Mouse (Mus musculus) lung, adult 10 weeks (tissue): ENCODE results near the gene Neurog3. TPM values are rescaled to one million over a fixed set of nuclear protein-coding genes. Genes with fewer than 3 reads are reported as not detected.

ENCODE experiments used
- polyA plus RNA-seq: library from polyadenylated mRNA; stranded (reverse); fragments of 350-450 nt; fragmentation: Illumina TruSeq; extraction: RNeasy Lipid Tissue Mini Kit (QIAGEN cat#74804); gene quantifications from one replicate; pipeline ENCODE4 v1.2.3, GENCODE M21; 2014; ENCODE audit warnings: low read depth, low replicate concordance; ENCODE audit not compliant: insufficient read depth

The Neurog3 gene
- not detected for polyA plus RNA-seq

DNA sequence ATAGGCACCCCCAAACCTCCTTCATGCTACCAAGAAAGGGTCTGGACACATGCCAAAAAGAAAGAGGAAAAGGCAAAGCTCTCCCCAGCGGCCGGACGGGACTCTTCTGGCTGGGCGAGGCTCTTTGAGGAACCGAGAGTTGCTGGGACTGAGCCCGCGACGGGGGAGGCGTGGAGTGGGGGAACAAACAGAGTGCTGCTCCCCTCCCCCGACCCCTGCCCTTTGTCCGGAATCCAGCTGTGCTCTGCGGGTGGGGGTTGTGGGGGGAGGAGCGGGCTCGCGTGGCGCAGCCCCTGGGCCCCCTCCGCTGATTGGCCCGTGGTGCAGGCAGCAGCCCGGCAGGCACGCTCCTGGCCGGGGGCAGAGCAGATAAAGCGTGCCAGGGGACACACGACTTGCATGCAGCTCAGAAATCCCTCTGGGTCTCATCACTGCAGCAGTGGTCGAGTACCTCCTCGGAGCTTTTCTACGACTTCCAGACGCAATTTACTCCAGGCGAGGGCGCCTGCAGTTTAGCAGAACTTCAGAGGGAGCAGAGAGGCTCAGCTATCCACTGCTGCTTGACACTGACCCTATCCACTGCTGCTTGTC lies at the start of gene Neurog3:
Gene Neurog3 (plus strand): TSS at position 400 of the 591 bp plus-strand sequence.

DNA sequence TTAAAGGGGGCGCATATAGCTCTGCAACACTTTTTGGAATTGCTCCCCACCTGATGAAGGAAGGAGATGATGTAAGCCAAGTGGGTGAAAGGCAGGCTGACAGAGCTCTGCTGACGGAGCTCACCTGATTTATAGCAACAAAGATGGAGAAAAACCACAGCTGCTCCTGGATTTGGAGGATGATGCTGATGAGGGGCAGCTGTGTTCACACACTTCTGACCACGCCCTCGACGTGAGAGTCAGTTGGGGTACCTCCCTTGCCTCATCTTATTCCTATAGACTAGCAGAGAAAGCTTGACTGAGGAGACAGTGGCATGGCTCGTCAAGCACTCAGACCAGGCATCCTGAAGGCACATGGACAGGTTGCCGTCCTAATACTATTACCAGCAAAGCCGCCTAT lies 10.9 kb downstream of the Neurog3 start, which contains the start of gene Fam241b:
Gene Fam241b (minus strand): TSS at position 101 of the 400 bp plus-strand sequence.

Other genes with a start within 250 kb of the Neurog3 start
- 29.6 TPM for gene Col13a1, start 154.0 kb upstream of the Neurog3 start, polyA plus RNA-seq
- 11.7 TPM for gene Fam241b, start 10.8 kb downstream of the Neurog3 start, polyA plus RNA-seq
- 44.5 TPM for gene Tspan15, start 98.2 kb downstream of the Neurog3 start, polyA plus RNA-seq
- gene Tacr2, start 119.3 kb downstream of the Neurog3 start, polyA plus RNA-seq = 0.10 TPM
- gene Hk1, start 246.8 kb downstream of the Neurog3 start, polyA plus RNA-seq = 17.9 TPM